Mouse (Mus musculus) limb, embryonic 15.5 days (tissue): ENCODE data around the gene Plpp3. TPM values are rescaled to one million over a fixed set of nuclear protein-coding genes. Genes with fewer than 3 reads are reported as not detected.

Source experiments
- ATAC-seq: fragments of 200-750 bp; cut with Nextera tagmentation; 2 replicates; pipeline ENCODE4 v1.8.0; 2017; ENCODE audit warnings: low read depth, moderate TSS enrichment; ENCODE audit not compliant: insufficient number of reproducible peaks, low FRiP score, low TSS enrichment
- H3K27ac ChIP-seq: fragments of 300-500 bp; sonication (generic); 2 replicates; pipeline ENCODE4 v1.5.1; 2015; ENCODE audit warnings: moderate library complexity, mild to moderate bottlenecking, inconsistent platforms
- H3K27me3 ChIP-seq: fragments of 300-500 bp; sonication (generic); 2 replicates; pipeline ENCODE4 v1.6.1; 2015; ENCODE audit warnings: inconsistent platforms
- H3K36me3 ChIP-seq: fragments of 300-500 bp; sonication (generic); 2 replicates; pipeline ENCODE4 v1.6.1; 2015; ENCODE audit warnings: inconsistent platforms
- H3K4me1 ChIP-seq: fragments of 300-500 bp; sonication (generic); 2 replicates; pipeline ENCODE4 v1.6.1; 2015; ENCODE audit warnings: inconsistent platforms
- H3K4me2 ChIP-seq: fragments of 300-500 bp; sonication (generic); 2 replicates; pipeline ENCODE4 v1.6.1; 2015; ENCODE audit warnings: mild to moderate bottlenecking, inconsistent platforms
- H3K4me3 ChIP-seq: fragments of 300-500 bp; sonication (generic); 2 replicates; pipeline ENCODE4 v1.5.1; 2015; ENCODE audit warnings: mild to moderate bottlenecking, inconsistent platforms
- H3K9ac ChIP-seq: fragments of 300-500 bp; sonication (generic); 2 replicates; pipeline ENCODE4 v1.6.1; 2015; ENCODE audit warnings: inconsistent platforms
- H3K9me3 ChIP-seq: fragments of 300-500 bp; sonication (generic); 2 replicates; pipeline ENCODE4 v1.6.1; 2016; ENCODE audit warnings: inconsistent platforms
- WGBS: fragments of 180-500 bp; shearing (Covaris S2); methylation state at CpG from one replicate; pipeline ENCODE4 v1.1.7; 2015; 5-methylcytosine and 5-hydroxymethylcytosine counted together
- polyA plus RNA-seq: library from polyadenylated mRNA; unstranded; fragments of >200 nt; fragmentation: Nextera tagmentation; extraction: Ambion mirVana; gene quantifications from 2 replicates; pipeline ENCODE4 v1.2.1, GENCODE M21; 2015

Plpp3 gene
- polyA plus RNA-seq, 1 experiment from 2014 or later = 143 TPM

GRCm38 (mm10) chr4:105159531-105159870, 2.4 kb downstream of the Plpp3 start:
- H3K9me3 ChIP-seq = no peaks in the 10 kb centered on the region
- peak overlapping the region; percentile 57 for H3K4me2 ChIP-seq
- H3K27ac ChIP-seq = peak overlapping the region; percentile 99
- WGBS = 15% methylated on average over 6 of the region's 6 CpGs
- H3K9ac ChIP-seq = peak overlapping the region; percentile 94
- H3K4me3 ChIP-seq = peak overlapping the region; percentile 94
- no peaks in the 10 kb centered on the region for H3K36me3 ChIP-seq
- no peak for ATAC-seq
- H3K4me1 ChIP-seq = peaks cover 29% of the 10 kb centered on the region
- no peaks in the 10 kb centered on the region for H3K27me3 ChIP-seq

- H3K9ac ChIP-seq = no peak overlapping the region
- WGBS = 61% methylated on average over 6 of the region's 6 CpGs
- H3K36me3 ChIP-seq = no peaks in the 10 kb centered on the region
- peak overlapping the region; percentile 57 for H3K4me2 ChIP-seq
- peak overlapping the region; percentile 94 for H3K4me3 ChIP-seq
- H3K27me3 ChIP-seq = no peaks in the 10 kb centered on the region
- no peak overlapping the region for H3K27ac ChIP-seq
- peaks cover 39% of the 10 kb centered on the region for H3K4me1 ChIP-seq
- no peak for ATAC-seq
- no peaks in the 10 kb centered on the region for H3K9me3 ChIP-seq
Observed at GRCm38 (mm10) chr4:105160470-105160869, 3.3 kb downstream of the Plpp3 start.

- Histone ChIP-seq H3K27ac (no peak overlapping the region), H3K4me1 (peaks cover 39% of the 10 kb centered on the region), H3K4me2 (no peak overlapping the region), H3K9ac (no peak overlapping the region), H3K27me3 (no peaks in the 10 kb centered on the region), H3K4me3 (no peak overlapping the region), H3K36me3 (no peaks in the 10 kb centered on the region), H3K9me3 (no peaks in the 10 kb centered on the region)
- no peak for ATAC-seq
- 45% methylated on average over 6 of the region's 6 CpGs for WGBS
Observed at GRCm38 (mm10) chr4:105162014-105162413, 4.9 kb downstream of the Plpp3 start.

- Histone ChIP-seq H3K9me3 (no peaks in the 10 kb centered on the region), H3K27ac (no peak overlapping the region), H3K27me3 (no peaks in the 10 kb centered on the region), H3K36me3 (no peaks in the 10 kb centered on the region), H3K9ac (no peak overlapping the region), H3K4me2 (no peak overlapping the region), H3K4me1 (peaks cover 41% of the 10 kb centered on the region), H3K4me3 (no peak overlapping the region)
- WGBS = 51% methylated on average over 2 of the region's 2 CpGs
- no peak for ATAC-seq
Observed at GRCm38 (mm10) chr4:105162676-105163075, 5.5 kb downstream of the Plpp3 start.

- Histone ChIP-seq H3K36me3 (no peaks in the 10 kb centered on the region), H3K4me2 (no peak overlapping the region), H3K4me1 (peaks cover 53% of the 10 kb centered on the region), H3K9me3 (no peaks in the 10 kb centered on the region), H3K9ac (no peak overlapping the region), H3K4me3 (no peak overlapping the region), H3K27me3 (no peaks in the 10 kb centered on the region), H3K27ac (no peak overlapping the region)
- no peak for ATAC-seq
- 52% methylated on average over 4 of the region's 4 CpGs for WGBS
Observed at GRCm38 (mm10) chr4:105163981-105164411, 6.8 kb downstream of the Plpp3 start.

- peaks cover 56% of the 10 kb centered on the region for H3K4me1 ChIP-seq
- no peak overlapping the region for H3K4me2 ChIP-seq
- H3K9me3 ChIP-seq = no peaks in the 10 kb centered on the region
- ATAC-seq = no peak
- H3K27me3 ChIP-seq = no peaks in the 10 kb centered on the region
- H3K27ac ChIP-seq = no peak overlapping the region
- WGBS = 93% methylated on average over 6 of the region's 6 CpGs
- no peak overlapping the region for H3K9ac ChIP-seq
- no peaks in the 10 kb centered on the region for H3K36me3 ChIP-seq
- H3K4me3 ChIP-seq = no peak overlapping the region
Observed at GRCm38 (mm10) chr4:105164952-105165351, 7.8 kb downstream of the Plpp3 start.

- no peak for ATAC-seq
- Histone ChIP-seq H3K36me3 (0 out of 2 replicates have a peak, but pooled peaks cover under 1% of the 10 kb centered on the region), H3K4me2 (no peak overlapping the region), H3K27me3 (no peaks in the 10 kb centered on the region), H3K27ac (no peak overlapping the region), H3K4me1 (peaks cover 49% of the 10 kb centered on the region), H3K9me3 (no peaks in the 10 kb centered on the region), H3K9ac (no peak overlapping the region), H3K4me3 (no peak overlapping the region)
- WGBS = 50% methylated on average over 7 of the region's 7 CpGs
Observed at GRCm38 (mm10) chr4:105169093-105169571, 12.0 kb downstream of the Plpp3 start.

- WGBS = 62% methylated on average over 16 of the region's 16 CpGs
- no peaks in the 10 kb centered on the region for H3K27me3 ChIP-seq
- H3K4me1 ChIP-seq = peaks cover 49% of the 10 kb centered on the region
- no peaks in the 10 kb centered on the region for H3K9me3 ChIP-seq
- no peak overlapping the region for H3K27ac ChIP-seq
- no peak overlapping the region for H3K4me2 ChIP-seq
- peaks cover 7% of the 10 kb centered on the region; the same call in 1 of the 2 replicates for H3K36me3 ChIP-seq
- no peak for ATAC-seq
- H3K4me3 ChIP-seq = no peak overlapping the region
- H3K9ac ChIP-seq = no peak overlapping the region
Observed at GRCm38 (mm10) chr4:105169826-105170810, 13.0 kb downstream of the Plpp3 start.

- ATAC-seq = no peak
Observed at GRCm38 (mm10) chr4:105170811-105171401, 13.8 kb downstream of the Plpp3 start.

GRCm38 (mm10) chr4:105171432-105171831, 14.3 kb downstream of the Plpp3 start:
- Histone ChIP-seq H3K4me1 (peaks cover 59% of the 10 kb centered on the region), H3K9me3 (no peaks in the 10 kb centered on the region), H3K27me3 (no peaks in the 10 kb centered on the region), H3K9ac (no peak overlapping the region), H3K27ac (no peak overlapping the region), H3K4me2 (no peak overlapping the region), H3K4me3 (no peak overlapping the region), H3K36me3 (peaks cover 8% of the 10 kb centered on the region)
- WGBS = 65% methylated on average over 3 of the region's 3 CpGs
- ATAC-seq = no peak

More at GRCm38 (mm10) chr4:105170811-105171401, 13.8 kb downstream of the Plpp3 start:
- Histone ChIP-seq H3K4me3 (no peak overlapping the region), H3K36me3 (peaks cover 7% of the 10 kb centered on the region; the same call in 1 of the 2 replicates), H3K4me1 (peaks cover 54% of the 10 kb centered on the region), H3K9me3 (no peaks in the 10 kb centered on the region), H3K4me2 (no peak overlapping the region), H3K9ac (no peak overlapping the region), H3K27ac (no peak overlapping the region), H3K27me3 (no peaks in the 10 kb centered on the region)
- 80% methylated on average over 9 of the region's 9 CpGs for WGBS

- 53% methylated on average over 4 of the region's 4 CpGs for WGBS
- H3K36me3 ChIP-seq = peaks cover 12% of the 10 kb centered on the region
- H3K27ac ChIP-seq = peak overlapping the region; percentile 69
- no peak overlapping the region for H3K4me3 ChIP-seq
- no peaks in the 10 kb centered on the region for H3K27me3 ChIP-seq
- H3K4me2 ChIP-seq = no peak overlapping the region
- H3K4me1 ChIP-seq = peaks cover 48% of the 10 kb centered on the region
- no peaks in the 10 kb centered on the region for H3K9me3 ChIP-seq
- H3K9ac ChIP-seq = no peak overlapping the region
- no peak for ATAC-seq
Observed at GRCm38 (mm10) chr4:105174778-105175177, 17.6 kb downstream of the Plpp3 start.
